Mouse (Mus musculus): ENCODE measurements around the gene Nab1.
"Not testable (repeated sequence)": the region's sequence is repeated elsewhere in the genome, so short reads cannot be mapped to it uniquely, and the experiment has no call there.

Gene Nab1

GRCm38 (mm10) chr1:52500314-52500981, at the start of gene Nab1:
Gene Nab1, minus strand, starts transcription at chr1:52500679.
- in situ Hi-C loops (cut with MseI, MboI), result no loop called here

GRCm38 (mm10) chr1:52547451-52547850, 47.0 kb upstream of the Nab1 start:
- in situ Hi-C loops (cut with MseI, MboI), result no loop called here

DNA sequence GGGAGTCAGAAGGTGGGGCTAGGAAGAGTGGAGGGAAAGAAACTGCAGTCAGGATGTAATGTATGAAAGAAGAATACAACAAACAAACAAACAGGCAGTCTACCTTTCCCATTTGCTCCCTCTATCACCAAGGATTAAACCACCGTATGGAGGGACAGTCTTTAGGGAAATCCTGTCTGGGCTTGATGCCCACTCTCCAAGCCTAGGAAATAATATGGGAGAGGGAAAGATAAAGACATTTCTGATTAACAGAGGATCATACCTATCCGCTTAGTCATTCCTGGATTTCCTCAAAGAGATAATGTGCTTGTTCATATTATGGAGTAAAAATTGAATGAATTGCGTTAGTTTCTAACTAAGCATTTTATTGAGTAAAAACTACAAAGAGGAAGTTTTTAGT, 46.3 kb upstream of the Nab1 start:
- in situ Hi-C loops (cut with MseI, MboI), result no loop called here

- in situ Hi-C loops (cut with MseI, MboI), result not testable (repeated sequence)
These were observed 39.6 kb upstream of the Nab1 start for GRCm38 (mm10) chr1:52540124-52540523.

GRCm38 (mm10) chr1:52529933-52530332, 29.5 kb upstream of the Nab1 start:
- in situ Hi-C loops (cut with MseI, MboI), result no loop called here

DNA sequence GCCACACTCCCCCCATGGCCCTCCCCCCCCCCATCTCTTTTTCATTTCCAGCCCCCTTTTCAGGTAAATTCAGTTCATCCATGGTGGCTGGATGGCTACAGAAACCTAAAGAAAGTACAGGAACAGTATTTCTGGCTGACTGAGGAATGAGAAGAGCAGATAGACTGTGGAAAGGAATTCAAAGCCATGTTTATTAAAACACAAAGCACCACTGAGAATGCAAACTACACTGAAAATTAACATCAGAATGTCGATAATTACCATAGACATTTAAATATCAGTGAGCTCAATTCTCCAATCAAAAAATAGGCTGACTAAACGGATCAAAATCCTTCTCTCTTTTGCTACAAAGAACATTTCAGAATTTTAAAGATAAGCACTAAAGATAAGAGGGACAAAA, 27.2 kb upstream of the Nab1 start:
- in situ Hi-C loops (cut with MseI, MboI), result no loop called here

GRCm38 (mm10) chr1:52527252-52527651, 26.8 kb upstream of the Nab1 start:
- in situ Hi-C loops (cut with MseI, MboI), result no loop called here

DNA sequence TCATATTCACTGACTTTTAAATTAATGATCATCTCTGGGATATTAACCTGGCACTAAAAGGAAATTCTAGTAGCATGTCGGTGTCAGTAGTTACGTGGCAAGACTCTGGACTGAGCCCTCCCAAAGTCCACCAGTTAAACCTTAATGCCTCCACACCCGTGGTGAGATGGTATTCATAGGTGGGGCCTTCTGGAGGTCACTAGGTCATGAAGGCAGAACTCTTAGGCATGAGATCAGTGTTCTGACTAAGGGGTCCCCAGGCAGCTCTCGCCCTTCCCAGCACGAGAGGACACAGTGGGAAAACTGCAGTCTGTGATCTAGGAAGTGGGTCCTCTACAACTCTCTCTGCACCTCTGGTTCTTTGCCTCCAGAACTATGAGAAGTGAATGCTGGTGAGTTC, 24.2 kb upstream of the Nab1 start:
- in situ Hi-C loops (cut with MseI, MboI), result no loop called here

DNA sequence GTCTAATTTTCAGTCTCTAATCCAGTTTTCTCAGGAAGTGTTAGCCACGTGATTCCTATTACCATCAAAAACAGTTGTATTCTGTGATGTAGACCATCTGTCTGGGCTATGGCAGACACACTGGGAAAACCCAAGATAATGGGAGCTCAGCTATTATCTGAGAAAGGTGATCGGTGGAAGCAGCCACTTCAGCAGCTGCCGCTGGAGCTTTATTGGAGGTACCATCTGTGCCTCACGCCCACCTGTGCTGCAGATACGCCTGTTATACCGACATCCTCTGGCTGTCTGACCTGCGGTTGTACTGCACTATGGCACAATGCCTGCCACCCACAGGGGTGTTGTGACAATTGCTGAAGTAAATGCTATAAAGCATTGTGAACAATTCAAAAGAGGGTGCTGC, 23.7 kb upstream of the Nab1 start:
- in situ Hi-C loops (cut with MseI, MboI), result no loop called here

GRCm38 (mm10) chr1:52521436-52521993, 21.0 kb upstream of the Nab1 start:
- in situ Hi-C loops (cut with MseI, MboI), result no loop called here

- in situ Hi-C loops (cut with MseI, MboI), result no loop called here
These were observed 19.7 kb upstream of the Nab1 start for GRCm38 (mm10) chr1:52520131-52520530.

- in situ Hi-C loops (cut with MseI, MboI), result no loop called here
These were observed 14.8 kb upstream of the Nab1 start for GRCm38 (mm10) chr1:52515249-52515648.

GRCm38 (mm10) chr1:52511788-52512425, 11.4 kb upstream of the Nab1 start:
- in situ Hi-C loops (cut with MseI, MboI), result no loop called here

DNA sequence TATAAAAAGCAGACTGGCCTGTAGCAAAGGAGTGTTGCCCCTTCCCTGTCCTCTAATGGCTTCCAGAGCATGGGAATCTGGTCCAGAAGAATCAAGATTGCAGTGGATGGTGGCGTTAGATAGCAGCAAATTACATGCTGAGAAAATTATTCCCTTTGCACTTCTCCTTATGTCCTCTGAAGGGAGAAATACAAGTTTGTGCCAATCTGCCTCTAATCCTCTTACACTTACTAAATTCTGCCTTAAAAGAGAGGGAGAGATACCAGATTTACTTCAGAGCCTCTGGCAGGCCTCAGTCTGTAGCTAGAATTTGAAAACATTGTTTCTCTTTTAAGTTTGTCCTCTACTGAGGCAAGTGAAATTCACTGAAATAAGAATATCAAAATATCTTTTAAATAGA, 5.7 kb upstream of the Nab1 start:
- in situ Hi-C loops (cut with MseI, MboI), result no loop called here

GRCm38 (mm10) chr1:52502296-52502695, 1.8 kb upstream of the Nab1 start:
- in situ Hi-C loops (cut with MseI, MboI), result no loop called here

GRCm38 (mm10) chr1:52501688-52502133, 1.2 kb upstream of the Nab1 start:
- in situ Hi-C loops (cut with MseI, MboI), result no loop called here

DNA sequence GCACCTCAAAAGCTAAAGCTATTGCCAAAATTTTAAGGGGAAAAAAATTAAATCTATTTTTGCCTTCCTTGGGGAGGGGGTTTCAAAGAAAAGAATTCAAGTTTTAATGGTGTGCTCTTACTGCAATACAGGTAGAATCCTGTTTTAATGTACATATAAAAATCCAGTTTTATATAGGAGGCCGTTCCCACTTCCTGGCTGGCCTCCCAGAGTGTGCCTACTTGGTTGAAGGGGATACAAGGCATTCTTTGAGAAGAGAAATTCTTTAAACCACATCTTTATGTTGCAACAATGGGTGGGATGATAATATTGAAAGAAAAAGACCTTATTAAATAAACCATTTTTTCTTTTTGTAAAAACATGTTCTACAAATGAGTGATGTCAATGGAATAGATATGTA, 611 bp upstream of the Nab1 start:
- in situ Hi-C loops (cut with MseI, MboI), result no loop called here

DNA sequence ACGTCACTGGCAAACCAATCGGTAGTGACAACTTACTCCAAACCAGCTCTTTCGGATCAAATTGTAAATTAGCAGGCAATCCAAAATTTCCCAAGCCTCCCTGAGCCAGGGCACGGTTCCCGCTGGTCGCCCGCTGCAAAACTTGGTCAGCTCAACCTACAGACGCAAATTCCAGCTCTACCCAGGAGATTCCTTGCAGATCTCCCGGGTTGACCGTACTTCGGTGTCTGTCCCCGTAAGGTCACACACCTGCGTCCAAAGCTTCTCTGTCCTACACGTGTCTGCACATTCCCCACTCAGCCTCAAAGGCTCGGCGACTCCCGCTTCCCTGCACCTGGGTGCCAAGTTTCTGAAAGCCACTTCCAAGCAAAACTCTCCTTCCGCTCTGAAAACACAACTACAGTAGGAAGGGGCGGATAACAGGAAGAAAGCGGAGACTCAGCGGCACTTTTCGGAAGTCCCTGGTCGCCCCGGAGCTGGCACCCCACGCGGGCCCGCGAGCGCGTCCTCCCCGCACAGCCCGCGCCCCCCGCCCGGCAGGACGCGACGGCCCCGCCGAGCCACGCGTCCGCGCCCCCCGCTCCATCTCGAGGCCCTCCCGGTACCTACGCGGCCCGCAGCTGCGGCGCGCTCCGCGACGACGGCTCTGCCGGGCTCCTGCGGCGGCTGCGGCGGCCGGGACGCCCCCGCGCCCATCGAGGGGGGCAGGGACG, 722 bp downstream of the Nab1 start:
- in situ Hi-C loops (cut with MseI, MboI), result no loop called here

DNA sequence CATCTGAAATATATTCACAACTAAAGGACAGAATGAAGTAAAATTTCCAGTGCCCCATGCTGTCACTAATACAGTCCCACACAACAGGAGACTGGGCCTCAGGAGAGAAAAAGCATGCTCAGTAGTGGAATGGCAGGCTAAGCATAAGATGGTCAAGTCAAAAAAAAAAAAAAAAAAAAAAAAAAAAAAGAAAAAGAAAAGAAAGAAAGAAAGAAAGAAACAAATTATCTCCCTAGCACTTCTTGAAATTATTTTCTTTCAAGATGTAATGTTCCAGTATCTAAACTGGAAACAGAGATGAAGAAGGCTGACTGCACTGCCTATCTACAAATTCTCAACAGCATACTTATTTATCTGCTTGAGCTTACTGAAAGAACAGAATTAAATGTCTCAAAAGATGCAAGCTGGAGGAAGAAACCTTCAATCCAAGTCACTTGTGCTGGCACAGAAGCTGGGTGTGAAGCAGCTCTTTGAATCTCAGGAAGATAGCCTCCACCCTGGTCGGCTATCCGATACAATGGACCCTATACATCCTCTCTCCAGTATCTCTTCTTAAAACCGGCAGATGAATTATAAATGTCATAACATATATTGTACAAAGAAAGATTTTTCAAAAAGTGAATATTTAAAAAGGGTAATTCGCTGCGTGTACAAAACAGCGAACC, 1.6 kb downstream of the Nab1 start:
- in situ Hi-C loops (cut with MseI, MboI), result no loop called here

GRCm38 (mm10) chr1:52489538-52490181, 10.8 kb downstream of the Nab1 start:
- in situ Hi-C loops (cut with MseI, MboI), result no loop called here

DNA sequence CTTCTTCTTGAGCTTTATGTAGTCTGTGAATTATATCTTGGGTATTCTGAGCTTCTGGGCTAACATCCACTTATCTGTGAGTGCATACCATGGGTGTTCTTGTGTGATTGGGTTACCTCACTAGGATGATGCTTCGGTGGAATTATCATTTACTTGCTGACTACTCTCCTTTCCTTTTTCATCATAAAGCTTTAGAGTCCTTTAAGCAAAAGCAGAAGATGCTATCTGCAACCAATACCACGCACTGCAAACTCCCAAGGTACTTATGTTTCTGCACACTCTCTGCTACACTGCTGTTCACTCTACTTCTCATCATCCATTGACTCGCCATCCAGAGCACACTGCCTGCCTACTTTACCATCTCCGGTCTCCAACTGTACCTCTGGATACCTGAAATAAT, 15.5 kb downstream of the Nab1 start:
- in situ Hi-C loops (cut with MseI, MboI), result no loop called here

DNA sequence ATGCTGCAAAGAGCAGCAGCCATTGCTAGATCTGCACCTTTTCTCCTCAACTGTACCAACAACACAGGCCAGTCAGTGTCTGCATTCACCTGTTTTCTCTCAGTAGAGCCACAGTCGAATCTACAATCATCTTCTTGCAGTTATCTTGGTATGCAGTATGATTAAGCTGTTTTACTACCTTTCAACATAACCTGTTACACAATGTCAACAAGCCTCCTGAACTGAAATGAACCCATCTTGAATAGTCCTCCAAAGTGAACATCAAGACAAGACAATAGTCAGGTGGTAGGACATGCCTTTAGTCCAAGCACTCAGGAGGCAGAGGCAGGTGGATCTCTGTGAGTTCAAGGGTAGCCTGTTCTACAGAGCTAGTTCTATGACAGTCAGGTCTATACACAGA, 26.2 kb downstream of the Nab1 start:
- in situ Hi-C loops (cut with MseI, MboI), result no loop called here
